Mouse (Mus musculus) C2C12 (cell line): ENCODE data around the gene Camkmt. TPM values are rescaled to one million over a fixed set of nuclear protein-coding genes. Genes with fewer than 3 reads are reported as not detected.

ENCODE experiments used
- H3K27me3 ChIP-seq: one replicate; pipeline ENCODE4 v1.6.1; 2011; ENCODE audit not compliant: control insufficient read depth, insufficient read depth, insufficient read length
- H3K36me3 ChIP-seq: one replicate; pipeline ENCODE4 v1.6.1; 2011; ENCODE audit not compliant: control insufficient read depth, insufficient read depth
- H3K4me3 ChIP-seq: one replicate; pipeline ENCODE4 v1.5.1; 2011; ENCODE audit warnings: mild to moderate bottlenecking, control low read depth; ENCODE audit not compliant: poor library complexity, insufficient read depth, severe bottlenecking
- H3K79me2 ChIP-seq: one replicate; pipeline ENCODE4 v1.6.1; 2011; ENCODE audit not compliant: control insufficient read depth, insufficient read depth
- H3K79me3 ChIP-seq: one replicate; pipeline ENCODE4 v1.6.1; 2011; ENCODE audit warnings: low read depth, control low read depth
- H3ac ChIP-seq: one replicate; pipeline ENCODE3; 2011; ENCODE audit warnings: low read depth; ENCODE audit not compliant: control insufficient read depth, insufficient read length
- CEBPB ChIP-seq: IDR thresholded peaks from one replicate; pipeline ENCODE4 v1.6.1; 2011; ENCODE audit warnings: low read depth, mild to moderate bottlenecking, control low read depth, moderate library complexity
- CTCF ChIP-seq: IDR thresholded peaks from one replicate; pipeline ENCODE4 v1.5.1; 2011; ENCODE audit not compliant: control insufficient read depth, insufficient read depth, insufficient read length
- FOSL1 ChIP-seq: IDR thresholded peaks from one replicate; pipeline ENCODE4 v1.8.0; 2011; ENCODE audit warnings: mild to moderate bottlenecking, low read length; ENCODE audit not compliant: poor library complexity, insufficient read depth, severe bottlenecking
- MAX ChIP-seq: IDR thresholded peaks from one replicate; pipeline ENCODE4 v1.6.1; 2011; ENCODE audit warnings: mild to moderate bottlenecking, control low read depth
- MYOD1 ChIP-seq: IDR thresholded peaks from one replicate; pipeline ENCODE4 v1.6.1; 2011; ENCODE audit warnings: low read depth; ENCODE audit not compliant: control insufficient read depth, insufficient read length
- MYOG ChIP-seq: IDR thresholded peaks from one replicate; pipeline ENCODE4 v1.6.1; 2011; ENCODE audit not compliant: control insufficient read depth, insufficient read length; ENCODE audit errors: extremely low read depth
- USF1 ChIP-seq: IDR thresholded peaks from one replicate; pipeline ENCODE4 v1.6.1; 2011; ENCODE audit warnings: low read depth, mild to moderate bottlenecking, control low read depth, moderate library complexity
- polyA plus RNA-seq: library from polyadenylated mRNA; unstranded; fragments of >200 nt; fragmentation: generic; extraction: Trizol; gene quantifications from one replicate; pipeline ENCODE4 v1.2.1, GENCODE M21; 2012; ENCODE audit warnings: missing spikeins

Gene Camkmt
- polyA plus RNA-seq, 1 experiment, result 1.6 TPM

GRCm38 (mm10) chr17:85377496-85377895, 287.1 kb downstream of the Camkmt start:
- no peak overlapping the region for H3K4me3 ChIP-seq
- H3K36me3 ChIP-seq, result no peaks in the 10 kb centered on the region
- TF ChIP-seq MYOD1, result no peak
- no peak for TF ChIP-seq CTCF
- TF ChIP-seq MYOG, result no peak
- no peak for TF ChIP-seq FOSL1
- H3K27me3 ChIP-seq, result no peaks in the 10 kb centered on the region
- H3ac ChIP-seq, result no peak overlapping the region
- no peaks in the 10 kb centered on the region for H3K79me3 ChIP-seq
- H3K79me2 ChIP-seq, result no peaks in the 10 kb centered on the region

GRCm38 (mm10) chr17:85379101-85379500, 288.7 kb downstream of the Camkmt start:
- no peak overlapping the region for H3K4me3 ChIP-seq
- H3K36me3 ChIP-seq, result no peaks in the 10 kb centered on the region
- no peak overlapping the region for H3ac ChIP-seq
- H3K79me2 ChIP-seq, result no peaks in the 10 kb centered on the region
- no peaks in the 10 kb centered on the region for H3K27me3 ChIP-seq
- H3K79me3 ChIP-seq, result no peaks in the 10 kb centered on the region
- TF ChIP-seq USF1 (no peak), MAX (no peak), FOSL1 (no peak), MYOG (no peak), CEBPB (no peak), MYOD1 (no peak), CTCF (no peak)

GRCm38 (mm10) chr17:85381578-85382223, 291.3 kb downstream of the Camkmt start:
- Histone ChIP-seq H3K36me3 (no peaks in the 10 kb centered on the region), H3ac (no peak overlapping the region), H3K79me3 (no peaks in the 10 kb centered on the region), H3K27me3 (no peaks in the 10 kb centered on the region), H3K4me3 (no peak overlapping the region), H3K79me2 (no peaks in the 10 kb centered on the region)
- TF ChIP-seq USF1 (no peak), MYOG (no peak), CEBPB (no peak), CTCF (no peak)

- Histone ChIP-seq H3K79me3 (no peaks in the 10 kb centered on the region), H3K4me3 (no peak overlapping the region), H3K79me2 (no peaks in the 10 kb centered on the region), H3K36me3 (no peaks in the 10 kb centered on the region), H3ac (no peak overlapping the region), H3K27me3 (no peaks in the 10 kb centered on the region)
- TF ChIP-seq FOSL1, result no peak
- no peak for TF ChIP-seq MYOG
- no peak for TF ChIP-seq MYOD1
- TF ChIP-seq USF1, result no peak
- no peak for TF ChIP-seq CTCF
These were observed 292.0 kb downstream of the Camkmt start for GRCm38 (mm10) chr17:85382344-85382743.

GRCm38 (mm10) chr17:85382906-85383305, 292.6 kb downstream of the Camkmt start:
- no peak overlapping the region for H3K4me3 ChIP-seq
- no peaks in the 10 kb centered on the region for H3K79me3 ChIP-seq
- no peak overlapping the region for H3ac ChIP-seq
- no peaks in the 10 kb centered on the region for H3K36me3 ChIP-seq
- H3K79me2 ChIP-seq, result no peaks in the 10 kb centered on the region
- TF ChIP-seq FOSL1 (no peak), CTCF (no peak), MYOD1 (no peak), CEBPB (no peak)
- H3K27me3 ChIP-seq, result no peaks in the 10 kb centered on the region

GRCm38 (mm10) chr17:85393091-85393890, 302.9 kb downstream of the Camkmt start:
- Histone ChIP-seq H3K79me2 (no peaks in the 10 kb centered on the region), H3K4me3 (no peak overlapping the region), H3K79me3 (no peaks in the 10 kb centered on the region), H3K36me3 (no peaks in the 10 kb centered on the region), H3K27me3 (no peaks in the 10 kb centered on the region), H3ac (no peak overlapping the region)
- no peak for TF ChIP-seq CEBPB
- TF ChIP-seq FOSL1, result no peak
- TF ChIP-seq CTCF, result no peak
- TF ChIP-seq MYOG, result no peak
- no peak for TF ChIP-seq USF1
- TF ChIP-seq MAX, result no peak
- TF ChIP-seq MYOD1, result no peak
